ENCODE assay signal across 22 mouse cellular contexts in the genomic region with DNA sequence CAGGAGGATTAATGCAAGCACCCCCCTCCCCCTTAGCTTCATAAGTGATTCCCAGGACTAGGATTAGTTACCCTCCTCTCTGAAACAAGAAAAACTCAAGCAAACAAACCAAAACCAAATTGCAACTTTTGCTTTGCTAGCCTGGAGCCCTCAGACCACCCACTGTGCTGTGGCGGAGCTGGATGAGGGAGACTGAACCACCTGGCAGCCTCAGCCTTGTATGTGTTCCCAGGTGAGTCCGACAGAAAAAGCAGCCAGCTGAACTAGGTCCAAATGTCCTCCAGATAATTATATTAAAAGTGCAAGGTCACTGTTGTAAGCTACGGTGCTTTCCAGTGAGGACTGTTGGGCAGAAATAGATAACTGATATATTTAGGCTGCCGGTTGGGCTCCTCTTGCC. TPM values are rescaled to one million over a fixed set of nuclear protein-coding genes. Genes with fewer than 3 reads are reported as not detected.
A peak's percentile ranks its signal among the peaks of the same experiment; 100 is the strongest.
DNase-seq lines count a peak whose midpoint lies in the region; TF ChIP-seq lines count a peak whose summit lies in the region.
"Had no signal": no experiment of that assay in that cellular context is flagged by ENCODE, and none has a peak within 500 bp of the region (broad histone marks: within the 10 kb centered on the region; RNA-seq: fewer than 3 reads in every experiment).

No protein-coding gene starts in this region.

- H3K27ac ChIP-seq in heart, adult 2 months: no peak overlapping the region
- H3K27ac ChIP-seq in kidney, adult 2 months (ENCODE audit: insufficient read depth, low read depth, low read length): no peak overlapping the region
- H3K27ac ChIP-seq: embryonic facial prominence, embryonic 10.5 days; embryonic facial prominence, embryonic 12.5 days; forebrain, embryonic 13.5 days; forebrain, embryonic 15.5 days had no signal

- H3K4me3 ChIP-seq in heart, adult 2 months: no peak overlapping the region
- H3K4me3 ChIP-seq in kidney, adult 2 months (ENCODE audit: insufficient read depth, low read depth, low read length): no peak overlapping the region
- H3K4me3 ChIP-seq: embryonic facial prominence, embryonic 10.5 days; embryonic facial prominence, embryonic 12.5 days; forebrain, embryonic 13.5 days; forebrain, embryonic 15.5 days had no signal

- 0 out of 2 replicates have a peak, but pooled peaks cover 1% of the 10 kb centered on the region for H3K27me3 ChIP-seq in heart, adult 2 months (ENCODE audit: control insufficient read depth, insufficient read depth, low read length)
- no peaks in the 10 kb centered on the region for H3K27me3 ChIP-seq in kidney, adult 2 months (replicated peaks; ENCODE audit: control insufficient read depth, insufficient read depth, low read length)
- H3K27me3 ChIP-seq: CH12.LX; embryonic facial prominence, embryonic 12.5 days; forebrain, embryonic 13.5 days; forebrain, embryonic 15.5 days; Patski had no signal

- intact Hi-C loops in heart, postnatal 10 days (cut with DNase I): no loop called here
- intact Hi-C loops in heart, adult 2 months (cut with DNase I): no loop called here

- no peaks in the 10 kb centered on the region for H3K4me1 ChIP-seq in heart, adult 2 months (ENCODE audit: control insufficient read depth, insufficient read depth, low read length)
- no peaks in the 10 kb centered on the region for H3K4me1 ChIP-seq in kidney, adult 2 months (ENCODE audit: control insufficient read depth, insufficient read depth, low read length)
- H3K4me1 ChIP-seq: embryonic facial prominence, embryonic 12.5 days; forebrain, embryonic 13.5 days; forebrain, embryonic 15.5 days had no signal

- TF ChIP-seq POLR2A in heart, adult 2 months (IDR thresholded peaks at IDR 0.05; ENCODE audit: insufficient read depth, low read depth, low read length): no peak
- no peak for TF ChIP-seq POLR2A in kidney, adult 2 months (IDR thresholded peaks at IDR 0.05; ENCODE audit: low read depth, low read length)

- H3K9ac ChIP-seq in heart, adult 2 months (ENCODE audit: low read depth, low read length): no peak overlapping the region
- H3K9ac ChIP-seq: embryonic facial prominence, embryonic 12.5 days; forebrain, embryonic 13.5 days; forebrain, embryonic 15.5 days; forebrain, postnatal 0 days had no signal

- no peaks in the 10 kb centered on the region for H3K79me2 ChIP-seq in heart, adult 2 months (replicated peaks; ENCODE audit: control insufficient read depth, insufficient read depth, low read length)

- peak; percentile 33 to 62 for DNase-seq in adrenal gland, adult (ENCODE audit: inconsistent age in 2 of 2, low spot score in 1 of 2)
- no peak for DNase-seq in adrenal gland, adult 8-10 months
- DNase-seq in heart, adult 18-20 months: peak; percentile 16 to 31
- DNase-seq in heart, adult 11 months: no peak
- peak; percentile 24 to 42 for DNase-seq in heart, postnatal 10 days
- DNase-seq in heart, adult 2 months: no peak
- peak; percentile 8 for DNase-seq in kidney, adult 2 months
- no peak for DNase-seq in kidney, adult 8-10 months
- DNase-seq: adrenal gland, postnatal 10 days; adrenal gland, postnatal 25 days; cerebellum, adult 11-12 months; cerebellum, adult 2 months; cerebellum, adult 9-10 months; forebrain, postnatal 0 days had no signal

- WGBS in heart, adult 2 months: 66% methylated on average over 4 of the region's 4 CpGs
- 58% methylated on average over 4 of the region's 4 CpGs for WGBS in kidney, adult 2 months

- no peak for TF ChIP-seq CTCF in heart, adult 2 months (IDR thresholded peaks at IDR 0.05)
- no peak for TF ChIP-seq CTCF in kidney, adult 2 months (conservative IDR thresholded peaks at IDR 0.05; ENCODE audit: insufficient read depth, insufficient read length, low read depth, low read length)

- no peaks in the 10 kb centered on the region for H3K36me3 ChIP-seq in heart, adult 2 months (ENCODE audit: control insufficient read depth, insufficient read depth, low read length)
- H3K36me3 ChIP-seq in kidney, adult 2 months (ENCODE audit: control insufficient read depth, insufficient read depth, low read length): no peaks in the 10 kb centered on the region
- H3K36me3 ChIP-seq: embryonic facial prominence, embryonic 10.5 days; embryonic facial prominence, embryonic 12.5 days; forebrain, embryonic 15.5 days; G1E had no signal

- no peak for TF ChIP-seq EP300 in heart, adult 2 months (IDR thresholded peaks at IDR 0.05; ENCODE audit: insufficient read depth, low read depth, low read length)

RNA-seq across cellular contexts. Expression of a gene that starts 25.7 kb away (rescaled TPM):
- total RNA-seq in adrenal gland, adult 8-10 months (2022): 10 to 100 TPM in 3 of 4 experiments, 1 to 10 TPM in 1; 7.1 to 29.9 (median 13.8) TPM
- under 1 TPM in 1 of 2 experiments, not detected in 1; 0.46 TPM for total RNA-seq in heart, adult 18-20 months (2021)
- under 1 TPM; 0.25 to 0.65 TPM for total RNA-seq in heart, postnatal 10 days (2021)
- total RNA-seq in heart, adult 2 months (2021): under 1 TPM in 1 of 2 experiments, not detected in 1; 0.39 TPM
- 0.23 and 0.41 TPM in 2 replicates for polyA plus RNA-seq in heart, adult 2 months (2012; rRNA removed)
- 8.3 and 10.2 TPM in 2 replicates for polyA plus RNA-seq in kidney, adult 2 months (2012; rRNA removed)
- polyA plus RNA-seq: activated CD4-positive, CD25-positive, alpha-beta regulatory T cell, adult 4 months; G1E had no signal

Comparison
In these comparisons a context has a peak if more than half of its experiments do, and no peak if none do; other contexts are left out.
1. DNase-seq: peak in adrenal gland, adult (2 of 2), heart, adult 18-20 months (2 of 2), heart, postnatal 10 days (2 of 2) and kidney, adult 2 months (single experiment); none in adrenal gland, adult 8-10 months (single experiment), heart, adult 11 months (single experiment), heart, adult 2 months (0 of 2) and kidney, adult 8-10 months (0 of 2).
2. RNA of a gene that starts 25.7 kb away (total RNA-seq): 7.1 to 29.9 TPM in adrenal gland, adult 8-10 months; 0.25 to 0.65 TPM in heart, postnatal 10 days, 0.46 TPM in heart, adult 18-20 months and 0.39 TPM in heart, adult 2 months; every median in the first group is over 4 times any median in the second.